Mouse (Mus musculus) olfactory bulb, adult 2 months (tissue): ENCODE results near the gene Etnk1.

Experiments
- CTCF ChIP-seq: fragments of 200-500 bp; IDR thresholded peaks from 2 replicates; pipeline ENCODE4 v1.5.1; 2012; ENCODE audit warnings: low read depth, mild to moderate bottlenecking, low read length, moderate library complexity; ENCODE audit not compliant: insufficient read depth
- POLR2A ChIP-seq: fragments of 200-500 bp; IDR thresholded peaks from 2 replicates; pipeline ENCODE4 v1.6.1; 2012; ENCODE audit warnings: mild to moderate bottlenecking, low read depth, low read length, moderate library complexity; ENCODE audit not compliant: insufficient read depth

- TF ChIP-seq POLR2A: no peak
- TF ChIP-seq CTCF: no peak
These were observed 54.2 kb downstream of the Etnk1 start for GRCm38 (mm10) chr6:143221245-143221644.
